Mouse (Mus musculus) left cerebral cortex, adult 2 months (tissue): ENCODE results near the gene Ttc17. TPM values are rescaled to one million over a fixed set of nuclear protein-coding genes. Genes with fewer than 3 reads are reported as not detected.

Source experiments
- DNase-seq, 2 experiments: peaks; one replicate each; pipeline ENCODE4 v3.0.0; 2021 to 2022; ENCODE audit warnings: low spot score in 2 of 2, mixed read lengths in 1 of 2; ENCODE audit errors: extremely low spot score in 1 of 2
- H3K27ac ChIP-seq: fragments of 200-600 bp; 2 replicates; pipeline ENCODE4 v1.8.1; 2022
- H3K4me3 ChIP-seq: fragments of 200-600 bp; 2 replicates; pipeline ENCODE4 v1.8.1; 2022
- CTCF ChIP-seq: fragments of 200-600 bp; IDR thresholded peaks from 2 replicates; pipeline ENCODE4 v1.8.1; 2022; ENCODE audit warnings: antibody characterized with exemption, mild to moderate bottlenecking, moderate library complexity
- intact Hi-C: fragments of 180-260 bp; cut with DNase I; formaldehyde crosslinking; loops from one replicate; pipeline ENCODE4 v1.15.1; 2025
- total RNA-seq, 2 experiments: library from RNA; stranded (reverse); gene quantifications; 2 replicates each; pipeline ENCODE4 v1.2.3; 2021

The Ttc17 gene
- total RNA-seq, 2 experiments from 2014 or later, result 33.5 to 35.4 TPM

DNA sequence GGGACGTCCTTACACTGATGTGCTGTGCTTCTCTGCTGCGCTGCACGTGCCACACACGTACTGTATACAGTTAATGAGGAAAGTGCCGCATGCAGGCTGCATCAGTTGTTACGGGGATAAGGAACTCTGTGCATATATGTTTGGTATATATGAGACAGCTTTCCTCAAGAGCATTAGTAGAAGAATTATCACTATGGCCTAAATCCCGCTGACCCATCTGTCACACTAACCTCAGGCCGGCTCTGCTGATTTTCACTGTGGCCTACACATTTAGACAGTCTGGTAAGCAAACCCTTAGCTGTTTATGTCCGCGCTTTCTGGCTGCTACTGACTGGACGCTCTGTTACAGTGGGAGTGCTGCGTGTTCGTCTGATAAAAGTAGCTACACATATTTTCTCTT, 77.2 kb downstream of the Ttc17 start:
- no peak for DNase-seq
- Histone ChIP-seq H3K4me3 (no peak overlapping the region), H3K27ac (no peak overlapping the region)
- intact Hi-C loops, result no loop called here
- no peak for TF ChIP-seq CTCF

DNA sequence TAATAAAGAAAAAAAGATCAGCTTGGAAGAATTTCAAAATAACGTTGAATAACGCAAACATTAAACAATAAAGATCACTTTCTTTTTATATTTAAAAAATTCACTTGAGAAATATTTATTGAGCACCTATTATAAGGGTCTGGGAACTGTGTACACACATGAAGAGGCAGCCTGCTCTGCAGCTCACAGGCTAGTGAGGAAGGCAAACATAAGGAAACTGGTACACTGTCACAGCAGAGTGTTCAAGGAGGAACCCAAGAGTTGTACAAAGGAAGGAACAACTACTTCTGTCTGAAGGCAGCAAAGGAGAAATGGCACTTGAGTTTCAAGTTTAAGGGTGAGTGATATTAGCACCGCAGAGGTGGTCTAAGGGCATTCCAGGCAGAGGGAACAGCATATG, 78.7 kb downstream of the Ttc17 start:
- no peak overlapping the region for H3K4me3 ChIP-seq

DNA sequence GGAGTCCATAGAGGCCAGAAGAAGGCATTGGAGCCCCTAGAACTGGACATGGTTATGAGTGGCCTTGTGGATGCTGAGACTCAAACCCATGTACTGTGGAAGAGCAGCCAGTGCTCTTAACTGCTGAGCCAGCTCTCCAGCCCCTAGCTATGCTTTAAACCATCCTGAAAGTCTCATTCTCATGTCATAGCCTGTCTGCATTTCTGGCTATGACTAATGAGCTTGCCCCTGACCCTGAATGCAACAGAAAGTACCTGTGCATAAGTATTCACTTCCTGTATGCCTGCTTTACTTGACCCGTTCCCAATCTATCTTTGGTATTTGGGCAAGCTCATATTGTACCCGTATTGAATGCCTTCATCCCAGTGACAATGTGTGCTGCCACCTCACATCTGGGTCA, 86.7 kb downstream of the Ttc17 start:
- TF ChIP-seq CTCF, result no peak
- intact Hi-C loops, result no loop called here
- no peak overlapping the region for H3K4me3 ChIP-seq

More for the DNA sequence above, 78.7 kb downstream of the Ttc17 start:
- no peak for TF ChIP-seq CTCF
- H3K27ac ChIP-seq, result no peak overlapping the region
- intact Hi-C loops, result no loop called here
- no peak for DNase-seq

DNA sequence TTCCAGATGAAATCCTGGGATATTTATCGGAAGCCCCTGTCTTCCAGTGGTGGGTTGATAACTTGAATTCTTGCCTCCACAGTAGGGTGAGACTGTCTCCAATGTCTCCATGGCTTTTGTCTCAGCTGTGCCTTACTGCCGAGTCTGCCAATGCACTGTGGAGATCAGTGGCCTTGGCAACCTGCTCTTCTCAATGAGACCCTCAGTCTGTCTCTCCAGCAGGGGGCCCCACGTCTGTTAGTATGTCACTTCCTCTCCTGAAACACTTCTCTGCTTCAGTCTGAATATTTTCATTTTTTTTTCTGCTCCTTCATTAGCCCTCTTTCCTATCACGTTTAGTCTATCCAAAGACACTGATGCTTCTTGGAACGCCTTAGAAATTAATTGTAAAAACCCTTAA, 90.0 kb downstream of the Ttc17 start:
- no peak for DNase-seq
- intact Hi-C loops, result no loop called here

More for the DNA sequence above, 86.7 kb downstream of the Ttc17 start:
- DNase-seq, result no peak
- no peak overlapping the region for H3K27ac ChIP-seq

DNA sequence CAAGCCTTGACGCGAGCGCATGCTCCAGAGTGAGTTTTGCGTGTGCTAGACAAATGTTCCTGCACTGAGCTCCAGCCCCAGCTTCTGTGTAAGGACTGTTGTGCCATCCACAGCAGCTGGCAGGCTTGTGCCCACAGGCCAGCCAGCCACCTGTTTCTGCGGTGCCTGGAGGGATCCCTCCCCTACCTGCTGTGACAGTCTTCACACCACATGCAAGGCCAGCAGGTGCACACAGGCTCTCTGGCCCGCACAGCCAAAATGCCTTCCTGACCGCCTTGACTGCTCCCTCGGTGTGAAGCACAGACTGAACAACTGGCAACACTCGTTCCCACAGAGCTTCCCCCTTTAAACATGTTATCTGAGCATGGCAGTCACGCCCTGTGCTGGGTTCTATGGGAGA, 102.5 kb downstream of the Ttc17 start:
- Histone ChIP-seq H3K27ac (no peak overlapping the region), H3K4me3 (no peak overlapping the region)
- intact Hi-C loops, result no loop called here
- no peak for TF ChIP-seq CTCF
- DNase-seq, result no peak

More for the DNA sequence above, 90.0 kb downstream of the Ttc17 start:
- no peak for TF ChIP-seq CTCF
- Histone ChIP-seq H3K27ac (no peak overlapping the region), H3K4me3 (no peak overlapping the region)

DNA sequence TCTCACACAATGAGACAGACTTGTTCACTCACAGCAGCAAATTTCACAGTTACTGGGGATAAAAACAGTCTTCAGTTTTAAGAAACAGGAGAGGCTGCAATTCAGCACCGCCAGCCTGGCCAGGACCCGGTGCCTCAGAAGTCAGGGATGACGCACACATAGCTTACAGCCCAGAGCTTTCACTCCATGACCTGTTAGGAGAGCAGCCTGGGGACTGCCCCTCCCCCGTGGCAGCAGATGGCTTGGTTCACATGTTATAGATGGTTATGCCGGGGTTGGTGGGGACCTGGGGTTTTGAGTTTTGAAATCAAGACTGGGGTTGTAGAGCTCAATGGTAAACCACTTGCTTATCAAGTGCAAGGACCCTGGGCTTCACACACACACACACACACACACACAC, 104.1 kb downstream of the Ttc17 start:
- TF ChIP-seq CTCF, result no peak
- intact Hi-C loops, result no loop called here
- DNase-seq, result no peak
- Histone ChIP-seq H3K4me3 (no peak overlapping the region), H3K27ac (no peak overlapping the region)

DNA sequence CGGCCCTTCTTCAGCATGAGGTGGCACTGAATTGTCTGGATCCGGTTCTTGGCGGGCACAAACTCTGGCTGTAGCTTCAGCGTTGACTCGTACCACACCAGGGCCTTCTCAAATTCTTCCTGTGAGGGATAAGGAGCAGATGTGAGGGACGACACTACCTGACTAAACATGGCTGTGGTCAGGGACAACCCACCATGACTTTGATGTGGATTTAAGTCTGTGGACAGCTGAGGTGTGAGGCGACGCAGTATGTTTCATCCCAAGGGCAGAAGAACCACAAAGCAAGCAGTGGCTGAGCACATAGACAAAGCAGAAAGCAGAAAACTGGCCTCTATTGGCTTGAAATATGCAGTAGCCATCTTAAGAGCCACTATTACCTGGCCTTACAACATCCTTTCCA, 104.7 kb downstream of the Ttc17 start:
- H3K27ac ChIP-seq, result no peak overlapping the region
- DNase-seq, result no peak
- intact Hi-C loops, result no loop called here
- H3K4me3 ChIP-seq, result no peak overlapping the region
- no peak for TF ChIP-seq CTCF

DNA sequence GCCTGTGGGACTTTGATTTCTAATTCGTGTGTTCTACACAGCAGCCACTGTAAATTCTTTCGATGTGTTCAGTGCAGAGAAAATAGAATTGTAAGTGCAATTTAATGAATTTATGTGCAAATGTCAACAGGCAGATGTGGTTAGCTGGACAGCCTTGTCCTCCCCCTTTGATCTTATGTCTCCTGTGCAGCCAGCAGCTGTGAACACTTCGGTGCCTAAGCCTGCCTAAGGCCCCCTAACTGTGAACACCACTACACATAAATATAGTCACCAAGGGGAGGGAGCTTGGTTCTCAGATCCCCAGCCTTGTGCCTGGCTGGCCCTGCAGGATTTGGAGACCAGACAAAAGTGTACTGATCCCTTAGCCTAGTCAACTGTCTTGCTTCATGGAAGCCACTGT, 109.0 kb downstream of the Ttc17 start:
- no peak for DNase-seq
- intact Hi-C loops, result no loop called here
- H3K4me3 ChIP-seq, result no peak overlapping the region
- TF ChIP-seq CTCF, result no peak
- no peak overlapping the region for H3K27ac ChIP-seq

DNA sequence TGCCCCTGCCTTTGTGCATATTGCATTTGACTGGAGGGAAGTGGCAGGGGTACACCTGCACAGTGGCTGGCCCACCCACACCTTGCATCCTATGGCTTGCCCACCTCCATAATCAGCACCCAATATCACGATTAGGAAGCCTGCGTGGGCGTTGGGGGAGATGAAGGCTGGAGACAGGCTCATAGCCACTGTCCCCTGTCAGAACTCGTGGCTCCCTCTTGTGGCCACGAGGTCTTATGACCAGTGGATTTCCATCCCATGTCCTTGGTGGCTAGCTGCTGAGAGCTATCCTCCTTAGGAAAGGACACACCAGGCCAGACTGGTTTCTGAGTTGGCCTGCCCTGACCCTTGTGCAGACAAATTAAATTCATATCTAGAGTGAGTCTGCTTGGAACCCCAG, 116.0 kb downstream of the Ttc17 start:
- H3K4me3 ChIP-seq, result no peak overlapping the region
- DNase-seq, result peak; percentile 77
- peak; percentile 89 for TF ChIP-seq CTCF
- intact Hi-C loops, result loop anchor here (1.0 to 5.0 kb wide), 4 partner anchors 36 to 255 kb away; no protein-coding TSS in a partner anchor
- no peak overlapping the region for H3K27ac ChIP-seq

DNA sequence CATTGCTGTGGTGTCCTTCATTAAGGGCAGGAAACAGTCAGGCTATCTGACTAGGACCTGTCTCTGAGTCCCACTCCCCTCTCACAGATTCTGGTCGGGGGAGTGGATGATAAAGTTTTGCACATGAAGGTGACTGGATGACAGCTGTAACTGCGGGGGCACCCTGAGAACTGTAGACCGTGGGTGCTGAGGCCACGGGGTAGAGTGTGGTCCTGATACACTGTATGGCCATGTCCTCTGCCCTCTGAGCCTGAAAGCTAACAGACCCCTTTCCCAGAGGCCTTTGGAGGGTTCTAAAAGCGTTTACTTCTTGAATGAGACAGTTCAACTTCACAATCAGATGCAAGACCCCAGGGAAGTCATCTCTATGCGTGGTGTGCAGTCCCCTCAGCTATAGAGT, 116.8 kb downstream of the Ttc17 start:
- no peak overlapping the region for H3K27ac ChIP-seq
- intact Hi-C loops, result loop anchor here (1.0 to 5.0 kb wide), 4 partner anchors 35 to 254 kb away; no protein-coding TSS in a partner anchor
- TF ChIP-seq CTCF, result no peak

DNA sequence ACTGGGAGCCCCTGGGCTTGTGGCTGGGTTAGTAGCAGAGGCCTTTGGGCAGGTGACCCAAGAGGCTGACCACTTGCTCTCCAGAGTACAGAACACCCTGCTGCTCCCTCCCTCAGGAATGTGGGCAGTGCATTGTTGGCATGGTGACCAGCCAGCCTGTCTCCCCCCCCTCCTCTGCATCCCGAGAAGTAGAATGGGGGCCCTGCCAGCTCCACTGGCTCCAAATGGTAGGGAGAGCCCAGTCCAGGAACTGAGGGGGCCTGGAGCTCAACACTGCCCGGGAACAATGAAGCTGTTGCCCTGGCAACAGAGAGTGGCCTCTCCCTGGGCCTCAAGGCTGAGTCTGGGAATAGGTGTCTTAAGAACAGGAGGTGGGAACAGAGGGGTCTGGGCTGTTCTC, 117.3 kb downstream of the Ttc17 start:
- intact Hi-C loops, result no loop called here
- DNase-seq, result peak in 1 of 2 experiments; percentile 43

More for the DNA sequence above, 116.8 kb downstream of the Ttc17 start:
- no peak overlapping the region for H3K4me3 ChIP-seq
- DNase-seq, result no peak

DNA sequence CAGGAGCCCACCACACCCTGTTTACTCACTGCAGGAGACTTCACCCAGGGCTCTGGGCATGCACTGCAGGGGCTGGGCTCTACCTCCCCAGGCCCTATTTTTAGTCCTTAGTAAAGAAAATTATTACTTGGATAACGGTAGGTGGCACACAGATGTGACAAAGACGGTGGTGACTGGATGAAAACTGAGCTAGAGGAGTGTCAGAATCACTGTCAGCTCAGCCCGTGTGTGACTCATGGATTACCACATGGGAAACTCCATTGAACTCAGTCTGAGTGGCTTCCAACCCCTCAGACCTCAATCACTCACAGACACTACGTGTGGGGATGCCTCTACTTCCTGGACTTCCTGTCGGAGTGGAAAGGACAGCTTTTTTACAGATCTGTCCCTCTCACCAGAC, 118.4 kb downstream of the Ttc17 start:
- Histone ChIP-seq H3K27ac (no peak overlapping the region), H3K4me3 (no peak overlapping the region)
- no peak for DNase-seq
- intact Hi-C loops, result no loop called here
- TF ChIP-seq CTCF, result no peak

More for the DNA sequence above, 117.3 kb downstream of the Ttc17 start:
- no peak overlapping the region for H3K4me3 ChIP-seq
- TF ChIP-seq CTCF, result no peak
- no peak overlapping the region for H3K27ac ChIP-seq

DNA sequence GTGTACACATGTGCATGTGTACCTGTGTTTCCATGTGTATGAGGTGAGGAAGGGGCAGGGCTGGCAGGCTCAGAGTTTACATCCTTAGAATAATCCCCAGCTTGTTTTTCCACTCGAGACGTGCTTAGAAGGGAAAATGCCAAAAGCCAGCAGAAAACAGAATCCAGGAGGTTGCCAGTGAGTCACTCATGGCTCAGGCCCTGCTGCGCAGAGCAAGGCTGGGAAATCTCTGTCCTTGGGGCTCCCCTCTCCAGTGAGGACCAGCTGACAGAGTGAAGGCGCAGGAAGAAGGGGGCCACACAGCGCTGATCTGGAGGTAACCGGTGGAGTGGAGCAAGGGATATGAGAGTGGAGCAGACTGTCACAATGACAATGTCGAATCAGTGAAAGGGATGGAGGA, 119.1 kb downstream of the Ttc17 start:
- no peak overlapping the region for H3K27ac ChIP-seq
- intact Hi-C loops, result no loop called here
- no peak for DNase-seq
- no peak for TF ChIP-seq CTCF
- no peak overlapping the region for H3K4me3 ChIP-seq
